Mouse (Mus musculus): ENCODE results near the gene Mllt3. TPM values are rescaled to one million over a fixed set of nuclear protein-coding genes. Genes with fewer than 3 reads are reported as not detected.

Gene Mllt3
- polyA plus RNA-seq, 1 experiment from 2014 or later, result 59.0 TPM

Other genes with a start within 250 kb of the Mllt3 start
- gene Focad, start 61.3 kb upstream of the Mllt3 start, polyA plus RNA-seq (2015; fragmentation: Nextera tagmentation; extraction: Ambion mirVana), result 11.7 and 13.3 TPM in 2 replicates